Mouse (Mus musculus) limb, embryonic 14.5 days (tissue): ENCODE measurements around the gene Tmem97. TPM values are rescaled to one million over a fixed set of nuclear protein-coding genes. Genes with fewer than 3 reads are reported as not detected.

ENCODE experiments used
- ATAC-seq: fragments of 200-750 bp; cut with Nextera tagmentation; 2 replicates; pipeline ENCODE4 v1.8.0; 2017; ENCODE audit warnings: low read depth, moderate number of reproducible peaks, moderate TSS enrichment; ENCODE audit not compliant: low FRiP score
- DNase-seq: peaks from one replicate; pipeline ENCODE4 v3.0.0-alpha.2; 2015; ENCODE audit warnings: low spot score
- H3K27ac ChIP-seq: fragments of 300-500 bp; sonication (generic); replicated peaks from 2 replicates; pipeline ENCODE4 v1.5.1; 2014; ENCODE audit warnings: low read depth, mild to moderate bottlenecking, low read length, moderate library complexity, mixed read lengths
- H3K27me3 ChIP-seq: fragments of 300-500 bp; sonication (generic); 2 replicates; pipeline ENCODE4 v1.6.1; 2014; ENCODE audit warnings: low read length, mixed read lengths; ENCODE audit not compliant: control insufficient read depth, insufficient read depth
- H3K36me3 ChIP-seq: fragments of 300-500 bp; sonication (generic); 2 replicates; pipeline ENCODE4 v1.6.1; 2014; ENCODE audit warnings: mild to moderate bottlenecking, low read length, moderate library complexity, mixed read lengths; ENCODE audit not compliant: control insufficient read depth, insufficient read depth
- H3K4me1 ChIP-seq: fragments of 300-500 bp; sonication (generic); 2 replicates; pipeline ENCODE4 v1.6.1; 2014; ENCODE audit warnings: antibody characterized with exemption, low read length, mixed read lengths; ENCODE audit not compliant: control insufficient read depth, insufficient read depth
- H3K4me2 ChIP-seq: fragments of 300-500 bp; sonication (generic); replicated peaks from 2 replicates; pipeline ENCODE4 v1.6.1; 2014; ENCODE audit warnings: low read depth, mild to moderate bottlenecking, low read length, moderate library complexity; ENCODE audit not compliant: severe bottlenecking
- H3K4me3 ChIP-seq: fragments of 300-500 bp; sonication (generic); replicated peaks from 2 replicates; pipeline ENCODE4 v1.5.1; 2014; ENCODE audit warnings: low read length
- H3K9ac ChIP-seq: fragments of 300-500 bp; sonication (generic); 2 replicates; pipeline ENCODE4 v1.6.1; 2014; ENCODE audit warnings: mild to moderate bottlenecking, low read depth, low read length, moderate library complexity; ENCODE audit not compliant: severe bottlenecking
- H3K9me3 ChIP-seq: fragments of 300-500 bp; sonication (generic); 2 replicates; pipeline ENCODE4 v1.6.1; 2016; ENCODE audit warnings: low read length; ENCODE audit not compliant: control insufficient read depth
- POLR2A ChIP-seq: fragments of 200-500 bp; IDR thresholded peaks from 2 replicates; pipeline ENCODE4 v1.8.0; 2012; ENCODE audit warnings: inconsistent platforms, mild to moderate bottlenecking, moderate library complexity, borderline replicate concordance; ENCODE audit not compliant: insufficient read depth, insufficient read length; ENCODE audit errors: extremely low read depth
- WGBS: fragments of 180-500 bp; shearing (Covaris S2); extraction: QIAGEN DNeasy Blood & Tissue Kit; methylation state at CpG from one replicate; pipeline ENCODE4 v1.1.7; 2014; 5-methylcytosine and 5-hydroxymethylcytosine counted together
- polyA plus RNA-seq, 2 experiments: library from polyadenylated mRNA; depleted of rRNA in 1 of 2; stranded (reverse) in 1 of 2; unstranded in 1 of 2; fragments of >200 nt; fragmentation: Nextera tagmentation in 1 of 2; extraction: Ambion mirVana in 1 of 2; gene quantifications; 2 replicates each; pipeline versions ENCODE4 v1.2.1 to v1.2.3; 2012 to 2014

The Tmem97 gene
- polyA plus RNA-seq, 2 experiments, result 42.6 to 103 TPM

DNA sequence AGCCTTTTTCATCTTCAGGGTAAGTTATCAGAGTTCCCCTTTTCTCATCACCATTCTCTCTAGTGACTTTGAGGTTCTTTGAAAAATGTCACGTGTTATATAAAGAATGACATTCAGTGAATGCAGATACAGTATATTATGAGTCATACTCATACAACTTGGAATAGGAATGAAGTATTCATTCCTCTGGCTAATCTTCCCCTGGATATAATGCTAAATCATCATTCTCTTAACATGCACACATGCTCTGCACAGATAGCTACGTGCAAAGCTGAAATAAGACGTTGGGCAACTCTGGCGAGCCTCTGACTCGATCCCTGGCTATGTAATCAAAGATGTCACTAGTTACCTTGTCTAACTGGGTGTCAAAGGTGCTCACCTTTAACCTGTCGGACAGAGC is 21.3 kb upstream of the Tmem97 start:
- Histone ChIP-seq H3K36me3 (peaks cover 56% of the 10 kb centered on the region), H3K27me3 (no peaks in the 10 kb centered on the region), H3K9ac (no peak overlapping the region), H3K9me3 (no peaks in the 10 kb centered on the region), H3K4me2 (no peak overlapping the region), H3K4me3 (no peak overlapping the region), H3K4me1 (no peaks in the 10 kb centered on the region), H3K27ac (no peak overlapping the region)
- ATAC-seq, result no peak
- no peak for DNase-seq
- no peak for TF ChIP-seq POLR2A
- WGBS, result 92% methylated on average over 6 of the region's 6 CpGs

DNA sequence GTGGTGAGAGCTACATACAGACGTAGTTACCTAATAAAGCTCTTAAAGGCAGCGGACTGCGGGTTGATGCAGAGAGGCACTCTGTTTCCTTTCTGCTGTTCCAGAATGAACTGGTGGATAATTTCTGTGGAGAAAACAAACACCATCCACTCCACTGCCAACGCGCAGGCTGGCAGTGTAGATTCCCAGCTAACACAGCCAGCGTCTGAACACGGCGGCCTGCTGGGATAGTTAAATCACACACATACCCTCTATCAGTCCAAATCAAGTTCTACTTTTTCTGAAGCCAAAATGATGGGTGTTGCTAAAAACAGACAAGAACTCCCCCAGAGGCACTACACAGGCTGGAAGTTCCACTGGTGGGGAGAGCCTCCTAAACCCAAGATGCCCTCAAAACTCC is 20.9 kb upstream of the Tmem97 start:
- no peak for ATAC-seq
- WGBS, result 95% methylated on average over 8 of the region's 8 CpGs
- H3K36me3 ChIP-seq, result peaks cover 56% of the 10 kb centered on the region

DNA sequence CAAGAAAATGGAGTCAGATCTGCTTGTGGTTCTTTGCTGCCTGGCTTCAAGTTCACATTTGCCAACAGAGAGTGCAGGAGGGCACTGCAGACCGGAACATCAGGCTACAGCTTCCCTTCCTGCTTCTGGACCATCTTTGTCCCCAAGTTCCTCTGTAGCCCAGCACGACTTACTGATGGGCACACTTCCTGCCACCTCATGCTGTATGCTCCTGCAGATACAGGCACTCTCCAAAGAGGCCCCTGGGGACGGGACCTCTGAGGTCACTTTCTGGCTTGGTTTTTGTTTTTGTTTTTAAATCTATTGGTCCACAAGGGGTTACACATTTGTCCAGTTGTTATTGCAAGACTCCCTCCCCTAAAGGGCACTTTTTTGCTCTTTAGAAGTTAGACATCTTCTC is 19.2 kb upstream of the Tmem97 start:
- H3K27ac ChIP-seq, result no peak overlapping the region
- 73% methylated on average over 3 of the region's 3 CpGs for WGBS
- DNase-seq (no peak), ATAC-seq (no peak)
- TF ChIP-seq POLR2A, result no peak
- H3K4me2 ChIP-seq, result no peak overlapping the region
- no peak overlapping the region for H3K4me3 ChIP-seq
- peaks cover 40% of the 10 kb centered on the region for H3K36me3 ChIP-seq
- H3K9ac ChIP-seq, result no peak overlapping the region
- no peaks in the 10 kb centered on the region for H3K4me1 ChIP-seq
- no peaks in the 10 kb centered on the region for H3K9me3 ChIP-seq
- no peaks in the 10 kb centered on the region for H3K27me3 ChIP-seq

More for the DNA sequence above, 20.9 kb upstream of the Tmem97 start:
- Histone ChIP-seq H3K9me3 (no peaks in the 10 kb centered on the region), H3K4me1 (no peaks in the 10 kb centered on the region), H3K27ac (no peak overlapping the region), H3K27me3 (no peaks in the 10 kb centered on the region), H3K9ac (no peak overlapping the region), H3K4me3 (no peak overlapping the region), H3K4me2 (no peak overlapping the region)
- TF ChIP-seq POLR2A, result no peak
- DNase-seq, result no peak

DNA sequence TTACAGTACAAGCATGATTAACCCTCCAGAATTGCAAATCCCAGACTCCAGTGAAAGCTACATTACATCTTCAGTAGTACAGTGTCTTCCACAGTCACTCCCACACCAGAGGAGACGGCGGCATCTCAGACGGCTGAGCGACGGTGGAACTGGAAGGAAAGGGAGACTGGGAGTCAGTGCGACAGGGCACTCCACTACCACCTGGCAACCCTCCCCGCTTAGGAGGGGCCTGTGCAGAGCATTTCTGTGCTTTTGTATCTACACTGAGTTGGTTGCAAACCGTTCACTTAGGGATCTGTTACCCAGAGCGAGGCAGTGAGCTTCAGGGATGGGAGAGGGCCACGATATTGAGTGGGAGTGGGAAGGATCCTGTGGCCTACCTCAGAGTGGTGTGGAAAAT is 18.2 kb upstream of the Tmem97 start:
- Histone ChIP-seq H3K27ac (no peak overlapping the region), H3K4me1 (no peaks in the 10 kb centered on the region), H3K4me3 (no peak overlapping the region), H3K9ac (no peak overlapping the region), H3K36me3 (peaks cover 36% of the 10 kb centered on the region), H3K9me3 (no peaks in the 10 kb centered on the region), H3K4me2 (no peak overlapping the region), H3K27me3 (no peaks in the 10 kb centered on the region)
- 87% methylated on average over 10 of the region's 10 CpGs for WGBS
- no peak for DNase-seq
- TF ChIP-seq POLR2A, result no peak
- ATAC-seq, result no peak

DNA sequence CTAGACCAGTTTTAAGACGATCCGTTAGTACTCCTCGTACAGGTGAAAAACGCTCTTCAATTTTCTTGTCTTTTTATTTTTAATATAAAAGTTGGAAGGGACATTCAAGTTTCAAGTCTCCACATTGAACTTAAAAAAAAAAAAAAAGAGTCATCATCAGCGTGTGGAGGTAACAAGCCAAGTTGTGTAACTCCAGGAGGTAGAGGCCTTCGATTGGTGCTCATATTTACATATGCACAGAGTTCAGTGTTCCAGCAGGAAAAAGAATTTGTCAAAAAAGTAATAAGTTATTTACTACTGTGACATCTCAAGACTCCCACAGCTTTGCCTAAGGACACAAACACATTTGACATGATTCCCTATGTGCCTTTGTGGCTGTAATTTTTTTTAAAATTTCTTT is 17.0 kb upstream of the Tmem97 start:
- no peak overlapping the region for H3K4me3 ChIP-seq
- peaks cover 29% of the 10 kb centered on the region for H3K36me3 ChIP-seq
- TF ChIP-seq POLR2A, result no peak
- ATAC-seq, result no peak
- H3K27me3 ChIP-seq, result no peaks in the 10 kb centered on the region
- H3K9me3 ChIP-seq, result no peaks in the 10 kb centered on the region
- no peak overlapping the region for H3K27ac ChIP-seq
- DNase-seq, result no peak
- WGBS, result 89% methylated on average over 6 of the region's 6 CpGs
- H3K9ac ChIP-seq, result no peak overlapping the region
- no peaks in the 10 kb centered on the region for H3K4me1 ChIP-seq
- no peak overlapping the region for H3K4me2 ChIP-seq

DNA sequence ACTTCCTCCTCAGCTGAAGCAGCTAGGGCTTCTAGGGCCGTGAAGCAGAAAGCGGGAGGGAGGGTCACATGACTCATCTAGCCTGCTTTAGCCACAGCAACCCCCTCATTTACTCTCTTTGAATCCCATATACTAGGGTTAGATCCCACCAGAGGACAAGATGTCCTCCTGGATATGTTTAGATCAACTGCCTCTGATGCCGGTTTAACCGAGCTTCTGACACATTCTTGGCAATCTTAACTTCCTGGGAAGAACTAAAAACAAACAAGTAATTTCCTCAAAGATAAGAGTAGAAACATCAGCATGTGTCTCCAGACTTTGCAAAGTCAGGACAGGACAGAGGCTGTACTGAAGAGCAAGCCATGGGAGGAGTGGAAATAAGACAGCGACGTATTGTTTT is 16.2 kb upstream of the Tmem97 start:
- H3K36me3 ChIP-seq, result peaks cover 21% of the 10 kb centered on the region
- no peak overlapping the region for H3K4me2 ChIP-seq
- no peak for TF ChIP-seq POLR2A
- ATAC-seq, result no peak
- WGBS, result 56% methylated on average over 6 of the region's 6 CpGs
- no peak for DNase-seq
- no peaks in the 10 kb centered on the region for H3K9me3 ChIP-seq
- no peak overlapping the region for H3K9ac ChIP-seq
- H3K27ac ChIP-seq, result no peak overlapping the region
- no peaks in the 10 kb centered on the region for H3K4me1 ChIP-seq
- no peaks in the 10 kb centered on the region for H3K27me3 ChIP-seq
- H3K4me3 ChIP-seq, result no peak overlapping the region
